15 mouse cellular contexts compared by ENCODE assay signal in the genomic region with DNA sequence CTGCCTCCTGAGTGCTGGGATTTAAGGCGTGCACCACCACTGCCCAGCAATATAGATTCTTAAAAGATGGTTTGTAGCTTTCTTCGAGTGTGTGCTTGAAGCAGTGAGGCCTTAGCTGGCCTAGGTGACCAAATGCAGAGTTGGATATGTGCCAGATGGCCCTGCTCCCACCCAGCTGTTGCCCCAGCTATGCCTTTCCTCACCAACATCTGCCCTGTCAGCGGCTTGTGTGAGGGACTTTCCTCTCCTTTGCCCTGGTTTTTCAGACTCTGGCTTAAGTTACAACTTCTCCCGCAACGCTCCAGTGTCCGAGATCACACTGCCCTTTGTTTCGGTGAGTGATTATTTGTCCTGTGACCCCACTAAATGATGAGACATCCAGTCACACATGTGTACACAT. TPM values are rescaled to one million over a fixed set of nuclear protein-coding genes. Genes with fewer than 3 reads are reported as not detected.
DNase-seq lines count a peak whose midpoint lies in the region; ATAC-seq and TF ChIP-seq lines count a peak whose summit lies in the region.
"Had no signal": no experiment of that assay in that cellular context is flagged by ENCODE, and none has a peak within 500 bp of the region (broad histone marks: within the 10 kb centered on the region; RNA-seq: fewer than 3 reads in every experiment).

No protein-coding gene starts in this region.

- DNase-seq in adrenal gland, postnatal 10 days, result peak; percentile 77
- no peak for DNase-seq in adrenal gland, postnatal 25 days
- peak; percentile 35 to 39 for DNase-seq in lung, adult 18-20 months
- DNase-seq in lung, adult 2 months, result no peak
- peak; percentile 92 for DNase-seq in kidney, adult 9 months
- no peak for DNase-seq in c-Kit-positive CD71-positive TER-119-positive erythroid progenitor cells, embryonic 14.5 days (ENCODE audit: low spot score)
- DNase-seq: embryo, embryonic 11 days; right cerebral cortex, postnatal 14 days had no signal

- peak overlapping the region; percentile 97 for H3K27ac ChIP-seq in macrophage
- H3K27ac ChIP-seq: hindbrain, embryonic 12.5 days; liver, embryonic 12.5 days had no signal

- no peak for ATAC-seq in megakaryocyte-erythroid progenitor cell, adult 5-6 weeks (replicated peaks; ENCODE audit: low FRiP score, low TSS enrichment, poor library complexity, severe bottlenecking)
- ATAC-seq: liver, embryonic 12.5 days had no signal

- H3K4me3 ChIP-seq in lung, adult 2 months (replicated peaks; ENCODE audit: extremely low read depth, low read depth, low read length), result no peak overlapping the region
- no peak overlapping the region for H3K4me3 ChIP-seq in macrophage (ENCODE audit: inconsistent target)
- H3K4me3 ChIP-seq: heart, embryonic 12.5 days; hindbrain, embryonic 12.5 days; liver, embryonic 12.5 days; megakaryocyte, embryonic 14.5 days had no signal

- no peak for TF ChIP-seq CTCF in lung, adult 2 months (IDR thresholded peaks at IDR 0.05; ENCODE audit: insufficient read depth, low read length)

- peaks cover 61% of the 10 kb centered on the region for H3K36me3 ChIP-seq in macrophage (ENCODE audit: inconsistent target)

- peaks cover 3% of the 10 kb centered on the region; the same call in 1 of the 2 replicates for H3K4me1 ChIP-seq in lung, adult 2 months (ENCODE audit: control insufficient read depth, insufficient read depth, low read length)
- H3K4me1 ChIP-seq: hindbrain, embryonic 12.5 days had no signal

- WGBS in lung, adult 2 months, result 71% methylated on average over 7 of the region's 7 CpGs
- WGBS in macrophage (ENCODE audit: missing documents), result 91% methylated on average over 7 of the region's 7 CpGs

- TF ChIP-seq POLR2A in lung, adult 2 months (IDR thresholded peaks at IDR 0.05; ENCODE audit: borderline replicate concordance, extremely low read depth, low read depth, low read length), result no peak

- peaks cover 68% of the 10 kb centered on the region for H3K79me2 ChIP-seq in macrophage (ENCODE audit: inconsistent target)

RNA-seq across cellular contexts. Expression of a gene that starts 33.3 kb away (rescaled TPM):
- 100 to 1,000 TPM; 101 to 102 TPM for total RNA-seq in adrenal gland, postnatal 10 days (2021)
- total RNA-seq in adrenal gland, postnatal 25 days (2021), result 104 and 122 TPM in 2 replicates
- polyA plus RNA-seq in lung, adult 2 months (2012; rRNA removed), result 49.3 and 63.2 TPM in 2 replicates
- total RNA-seq in macrophage (2018; cell fraction: chromatin; rRNA removed), result 1,000 to 10,000 TPM in 14 of 26 experiments, 100 to 1,000 TPM in 12; 263 to 1,825 (median 1,068) TPM
- total RNA-seq in macrophage (2018; cell fraction: cytosol; rRNA removed), result 100 to 1,000 TPM in 22 of 26 experiments, 10 to 100 TPM in 4; 87.0 to 559 (median 288) TPM
- 1,000 to 10,000 TPM in 17 of 26 experiments, 100 to 1,000 TPM in 9; 365 to 1,587 (median 1,196) TPM for total RNA-seq in macrophage (2018; cell fraction: nucleus; rRNA removed)
- 53.3 to 68.2 TPM (median 67.9 TPM) in 3 replicates for polyA plus RNA-seq in macrophage (2018)
- total RNA-seq in megakaryocyte-erythroid progenitor cell, adult 5-6 weeks (2014; fragmentation: Nextera tagmentation), result 51.7 and 65.3 TPM in 2 replicates
- 26.9 and 53.4 TPM in 2 replicates for total RNA-seq in megakaryocyte-erythroid progenitor cell, adult 5-6 weeks (2017)

RNA-seq across cellular contexts. Expression of a gene that starts 48.9 kb away (rescaled TPM):
- 1 to 10 TPM; 4.8 to 6.2 TPM for total RNA-seq in adrenal gland, postnatal 10 days (2021)
- 0.91 and 1.00 TPM in 2 replicates for total RNA-seq in adrenal gland, postnatal 25 days (2021)
- 0.11 and 0.14 TPM in 2 replicates for polyA plus RNA-seq in lung, adult 2 months (2012; rRNA removed)
- not detected for total RNA-seq in macrophage (2018; cell fraction: chromatin; rRNA removed)
- total RNA-seq in macrophage (2018; cell fraction: cytosol; rRNA removed), result not detected
- total RNA-seq in macrophage (2018; cell fraction: nucleus; rRNA removed), result not detected
- not detected in 3 replicates for polyA plus RNA-seq in macrophage (2018)
- total RNA-seq in megakaryocyte-erythroid progenitor cell, adult 5-6 weeks (2014; fragmentation: Nextera tagmentation), result not detected in 2 replicates
- total RNA-seq in megakaryocyte-erythroid progenitor cell, adult 5-6 weeks (2017), result not detected in 2 replicates
- total RNA-seq: left cerebral cortex, postnatal 14 days had no signal
- polyA plus RNA-seq: heart, embryonic 12.5 days; hindbrain, embryonic 12.5 days; liver, embryonic 12.5 days had no signal

RNA-seq across cellular contexts. Expression of a gene that starts 50.5 kb away (rescaled TPM):
- 10 to 100 TPM; 25.9 to 26.3 TPM for total RNA-seq in adrenal gland, postnatal 10 days (2021)
- 19.7 and 20.4 TPM in 2 replicates for total RNA-seq in adrenal gland, postnatal 25 days (2021)
- 5.1 and 8.9 TPM in 2 replicates for polyA plus RNA-seq in lung, adult 2 months (2012; rRNA removed)
- 100 to 1,000 TPM in 14 of 26 experiments, 10 to 100 TPM in 12; 43.7 to 128 (median 103) TPM for total RNA-seq in macrophage (2018; cell fraction: chromatin; rRNA removed)
- total RNA-seq in macrophage (2018; cell fraction: cytosol; rRNA removed), result 100 to 1,000 TPM in 12 of 26 experiments, 10 to 100 TPM in 14; 70.9 to 125 (median 96.1) TPM
- total RNA-seq in macrophage (2018; cell fraction: nucleus; rRNA removed), result 100 to 1,000 TPM in 17 of 26 experiments, 10 to 100 TPM in 9; 60.2 to 219 (median 108) TPM
- 86.3 to 116 TPM (median 89.4 TPM) in 3 replicates for polyA plus RNA-seq in macrophage (2018)
- 25.6 and 37.4 TPM in 2 replicates for total RNA-seq in megakaryocyte-erythroid progenitor cell, adult 5-6 weeks (2014; fragmentation: Nextera tagmentation)
- 57.4 and 69.1 TPM in 2 replicates for total RNA-seq in megakaryocyte-erythroid progenitor cell, adult 5-6 weeks (2017)

Comparison
In these comparisons a context has a peak if more than half of its experiments do, and no peak if none do; other contexts are left out.
1. DNase-seq: peak in adrenal gland, postnatal 10 days (single experiment), lung, adult 18-20 months (2 of 2) and kidney, adult 9 months (single experiment); none in adrenal gland, postnatal 25 days (single experiment), lung, adult 2 months (single experiment) and c-Kit-positive CD71-positive TER-119-positive erythroid progenitor cells, embryonic 14.5 days (single experiment).